Mouse (Mus musculus) Muller cell, postnatal 12 days (primary cell): Measurements from ENCODE around the gene Mgmt.

Source experiments
- DNase-seq: peaks from one replicate; pipeline ENCODE4 v3.0.0-alpha.2; 2015; ENCODE audit errors: inconsistent ontology term

The Mgmt gene

GRCm38 (mm10) chr7:137116246-137116645 lies 221.8 kb downstream of the Mgmt start:
- no peak for DNase-seq

- DNase-seq: peak; percentile 2
Observed at GRCm38 (mm10) chr7:137121243-137121858, 226.9 kb downstream of the Mgmt start.

GRCm38 (mm10) chr7:137128726-137129125 lies 234.3 kb downstream of the Mgmt start:
- DNase-seq: no peak

GRCm38 (mm10) chr7:137130211-137130610 lies 235.8 kb downstream of the Mgmt start:
- no peak for DNase-seq

- no peak for DNase-seq
Observed at GRCm38 (mm10) chr7:137131957-137132356, 237.5 kb downstream of the Mgmt start.

- no peak for DNase-seq
Observed at GRCm38 (mm10) chr7:137138101-137138500, 243.7 kb downstream of the Mgmt start.

GRCm38 (mm10) chr7:137140321-137140720 lies 245.9 kb downstream of the Mgmt start:
- DNase-seq: no peak

- DNase-seq: no peak
Observed at GRCm38 (mm10) chr7:137141386-137141785, 247.0 kb downstream of the Mgmt start.

GRCm38 (mm10) chr7:137147101-137147500 lies 252.7 kb downstream of the Mgmt start:
- no peak for DNase-seq

- no peak for DNase-seq
Observed at GRCm38 (mm10) chr7:137151854-137152253, 257.4 kb downstream of the Mgmt start.

- DNase-seq: no peak
Observed at GRCm38 (mm10) chr7:137154623-137155022, 260.2 kb downstream of the Mgmt start.

- no peak for DNase-seq
Observed at GRCm38 (mm10) chr7:137159086-137159485, 264.7 kb downstream of the Mgmt start.

GRCm38 (mm10) chr7:137172278-137172677 lies 277.9 kb downstream of the Mgmt start:
- DNase-seq: no peak
